Mouse (Mus musculus) liver, embryonic 11.5 days (tissue): ENCODE results near the gene Cacna1d. TPM values are rescaled to one million over a fixed set of nuclear protein-coding genes. Genes with fewer than 3 reads are reported as not detected.

ENCODE experiments used
- ATAC-seq: fragments of 200-750 bp; cut with Nextera tagmentation; replicated peaks from 2 replicates; pipeline ENCODE4 v1.8.0; 2017; ENCODE audit warnings: moderate number of reproducible peaks, mild to moderate bottlenecking, moderate TSS enrichment, moderate library complexity; ENCODE audit not compliant: low FRiP score
- DNase-seq: peaks from one replicate; pipeline ENCODE4 v3.0.0-alpha.2; 2017; ENCODE audit warnings: low spot score
- H3K27ac ChIP-seq: fragments of 300-500 bp; sonication (generic); 2 replicates; pipeline ENCODE4 v1.5.1; 2014; ENCODE audit warnings: mild to moderate bottlenecking, low read depth, low read length, control low read depth
- H3K27me3 ChIP-seq: fragments of 300-500 bp; sonication (generic); replicated peaks from 2 replicates; pipeline ENCODE4 v1.6.1; 2014; ENCODE audit warnings: low read length, mixed read lengths; ENCODE audit not compliant: control insufficient read depth, insufficient read depth
- H3K36me3 ChIP-seq: fragments of 300-500 bp; sonication (generic); 2 replicates; pipeline ENCODE4 v1.6.1; 2014; ENCODE audit warnings: mild to moderate bottlenecking, low read length, moderate library complexity, mixed read lengths; ENCODE audit not compliant: control insufficient read depth, insufficient read depth
- H3K4me1 ChIP-seq: fragments of 300-500 bp; sonication (generic); replicated peaks from 2 replicates; pipeline ENCODE4 v1.6.1; 2014; ENCODE audit warnings: low read length, mixed read lengths; ENCODE audit not compliant: control insufficient read depth, insufficient read depth
- H3K4me2 ChIP-seq: fragments of 300-500 bp; sonication (generic); 2 replicates; pipeline ENCODE4 v1.6.1; 2014; ENCODE audit warnings: mild to moderate bottlenecking, control low read depth, moderate library complexity
- H3K4me3 ChIP-seq: fragments of 300-500 bp; sonication (generic); 2 replicates; pipeline ENCODE4 v1.5.1; 2014; ENCODE audit warnings: low read depth, low read length, control low read depth
- H3K9ac ChIP-seq: fragments of 300-500 bp; sonication (generic); 2 replicates; pipeline ENCODE4 v1.6.1; 2014; ENCODE audit warnings: low read depth, low read length, control low read depth
- H3K9me3 ChIP-seq: fragments of 300-500 bp; sonication (generic); 2 replicates; pipeline ENCODE4 v1.6.1; 2016; ENCODE audit warnings: low read length, inconsistent platforms, mixed read lengths; ENCODE audit not compliant: control insufficient read depth
- whole genome bisulfite sequencing: fragments of 180-500 bp; shearing (Covaris S2); extraction: QIAGEN DNeasy Blood & Tissue Kit; methylation state at CpG from one replicate; pipeline ENCODE4 v1.1.7; 2014; 5-methylcytosine and 5-hydroxymethylcytosine counted together
- polyA plus RNA-seq: library from polyadenylated mRNA; unstranded; fragments of >200 nt; fragmentation: Nextera tagmentation; extraction: Ambion mirVana; gene quantifications from 2 replicates; pipeline ENCODE4 v1.2.1, GENCODE M21; 2014

Cacna1d gene
- polyA plus RNA-seq, 1 experiment from 2014 or later, result 1.2 TPM

GRCm38 (mm10) chr14:30265728-30266127, 225.5 kb downstream of the Cacna1d start:
- WGBS, result 46% methylated on average over 9 of the region's 9 CpGs
- no peaks in the 10 kb centered on the region; the same call in 1 of the 2 replicates for H3K4me1 ChIP-seq
- no peak overlapping the region for H3K9ac ChIP-seq
- H3K4me3 ChIP-seq, result no peak overlapping the region
- no peaks in the 10 kb centered on the region for H3K9me3 ChIP-seq
- no peak for DNase-seq
- no peaks in the 10 kb centered on the region for H3K36me3 ChIP-seq
- no peak overlapping the region for H3K4me2 ChIP-seq
- H3K27ac ChIP-seq, result no peak overlapping the region
- ATAC-seq, result peak; percentile 88
- H3K27me3 ChIP-seq, result no peaks in the 10 kb centered on the region

GRCm38 (mm10) chr14:30261561-30262251, 229.5 kb downstream of the Cacna1d start:
- WGBS, result 71% methylated on average over 10 of the region's 10 CpGs
- Histone ChIP-seq H3K27ac (no peak overlapping the region), H3K4me2 (no peak overlapping the region), H3K4me1 (no peaks in the 10 kb centered on the region; the same call in 1 of the 2 replicates), H3K27me3 (no peaks in the 10 kb centered on the region), H3K4me3 (no peak overlapping the region), H3K36me3 (no peaks in the 10 kb centered on the region), H3K9me3 (no peaks in the 10 kb centered on the region), H3K9ac (no peak overlapping the region)
- DNase-seq (no peak), ATAC-seq (peak; percentile 82)

- Histone ChIP-seq H3K9me3 (no peaks in the 10 kb centered on the region), H3K27ac (no peak overlapping the region), H3K27me3 (no peaks in the 10 kb centered on the region), H3K4me1 (no peaks in the 10 kb centered on the region; the same call in 1 of the 2 replicates), H3K9ac (no peak overlapping the region), H3K4me3 (no peak overlapping the region), H3K36me3 (no peaks in the 10 kb centered on the region), H3K4me2 (no peak overlapping the region)
- WGBS, result 71% methylated on average over 4 of the region's 4 CpGs
- DNase-seq (no peak), ATAC-seq (no peak)
Observed at GRCm38 (mm10) chr14:30257626-30258025, 233.6 kb downstream of the Cacna1d start.

DNA sequence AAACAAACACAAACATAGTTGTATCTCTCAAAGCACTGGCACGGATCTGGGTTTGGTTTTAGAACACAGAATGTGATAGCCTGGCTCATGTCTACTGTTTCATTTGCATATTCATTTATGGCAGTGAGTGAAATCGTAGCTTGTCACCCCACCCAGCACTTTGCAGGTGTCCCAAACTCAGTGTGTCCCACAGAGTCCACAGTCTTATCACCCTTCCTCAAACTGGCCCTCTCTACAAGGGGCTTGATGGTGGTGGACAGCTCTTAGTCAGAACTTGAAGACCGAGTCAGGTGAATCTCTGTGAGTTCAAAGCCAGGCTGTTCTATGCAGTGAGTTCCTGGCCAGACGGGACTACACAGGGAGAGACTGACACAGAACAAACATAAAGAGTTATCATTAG, 234.8 kb downstream of the Cacna1d start:
- WGBS, result 68% methylated on average over 4 of the region's 4 CpGs
- no peaks in the 10 kb centered on the region; the same call in 1 of the 2 replicates for H3K4me1 ChIP-seq

GRCm38 (mm10) chr14:30255701-30256400, 235.4 kb downstream of the Cacna1d start:
- Histone ChIP-seq H3K27ac (no peak overlapping the region), H3K36me3 (no peaks in the 10 kb centered on the region), H3K9ac (no peak overlapping the region), H3K9me3 (no peaks in the 10 kb centered on the region), H3K4me1 (no peaks in the 10 kb centered on the region), H3K4me3 (no peak overlapping the region), H3K4me2 (no peak overlapping the region), H3K27me3 (no peaks in the 10 kb centered on the region)
- DNase-seq (no peak), ATAC-seq (no peak)
- 77% methylated on average over 12 of the region's 12 CpGs for WGBS

More for the DNA sequence above, 234.8 kb downstream of the Cacna1d start:
- Histone ChIP-seq H3K36me3 (no peaks in the 10 kb centered on the region), H3K9me3 (no peaks in the 10 kb centered on the region), H3K9ac (no peak overlapping the region), H3K27me3 (no peaks in the 10 kb centered on the region), H3K27ac (no peak overlapping the region), H3K4me2 (no peak overlapping the region), H3K4me3 (no peak overlapping the region)
- DNase-seq (no peak), ATAC-seq (no peak)

DNA sequence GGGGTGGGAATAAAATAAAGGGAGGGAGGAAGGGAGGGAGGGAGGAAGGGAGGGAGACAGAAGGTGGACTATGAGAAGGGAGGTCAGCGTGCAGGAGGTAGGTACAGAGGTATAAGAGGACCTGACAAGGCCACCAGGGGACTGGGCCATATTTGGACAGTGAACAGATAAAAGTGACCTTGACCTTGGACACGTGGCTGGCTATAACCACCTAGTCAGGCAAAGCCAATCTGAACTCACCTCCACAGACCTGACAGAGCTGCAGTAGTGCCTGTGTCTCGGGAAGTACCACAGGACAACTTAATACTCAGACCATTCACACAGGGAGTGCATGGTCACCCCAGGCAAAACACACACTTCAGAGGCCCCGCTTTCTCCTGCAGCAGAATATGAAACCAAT, 236.5 kb downstream of the Cacna1d start:
- no peaks in the 10 kb centered on the region for H3K36me3 ChIP-seq
- no peak overlapping the region for H3K4me2 ChIP-seq
- no peaks in the 10 kb centered on the region for H3K9me3 ChIP-seq
- H3K9ac ChIP-seq, result no peak overlapping the region
- no peaks in the 10 kb centered on the region for H3K4me1 ChIP-seq
- ATAC-seq (no peak), DNase-seq (no peak)
- no peaks in the 10 kb centered on the region for H3K27me3 ChIP-seq
- H3K27ac ChIP-seq, result no peak overlapping the region
- no peak overlapping the region for H3K4me3 ChIP-seq
- 63% methylated on average over 4 of the region's 4 CpGs for WGBS

DNA sequence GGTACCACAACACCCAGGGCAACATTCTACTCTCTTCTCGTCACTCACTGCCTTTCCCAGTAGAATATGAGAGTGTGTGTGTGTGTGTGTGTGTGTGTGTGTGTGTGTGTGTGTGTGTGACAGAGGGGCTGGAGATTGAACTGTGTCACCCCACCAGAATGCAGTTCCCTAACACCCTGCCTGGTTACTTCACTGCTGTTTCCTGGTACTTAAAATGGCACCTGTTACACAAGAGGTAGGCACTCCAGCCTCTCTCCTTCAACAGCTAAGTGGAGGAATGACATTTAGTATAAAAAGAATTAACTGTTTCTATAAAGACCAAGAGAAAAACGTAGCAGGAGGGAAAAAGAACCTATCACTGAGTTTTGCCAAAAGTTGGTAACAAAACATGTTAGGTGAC, 238.4 kb downstream of the Cacna1d start:
- Histone ChIP-seq H3K4me1 (no peaks in the 10 kb centered on the region), H3K9ac (no peak overlapping the region), H3K27me3 (no peaks in the 10 kb centered on the region), H3K36me3 (no peaks in the 10 kb centered on the region), H3K9me3 (no peaks in the 10 kb centered on the region), H3K27ac (no peak overlapping the region), H3K4me2 (no peak overlapping the region), H3K4me3 (no peak overlapping the region)
- 74% methylated on average over 2 of the region's 2 CpGs for WGBS
- no peak for ATAC-seq
- DNase-seq, result no peak

DNA sequence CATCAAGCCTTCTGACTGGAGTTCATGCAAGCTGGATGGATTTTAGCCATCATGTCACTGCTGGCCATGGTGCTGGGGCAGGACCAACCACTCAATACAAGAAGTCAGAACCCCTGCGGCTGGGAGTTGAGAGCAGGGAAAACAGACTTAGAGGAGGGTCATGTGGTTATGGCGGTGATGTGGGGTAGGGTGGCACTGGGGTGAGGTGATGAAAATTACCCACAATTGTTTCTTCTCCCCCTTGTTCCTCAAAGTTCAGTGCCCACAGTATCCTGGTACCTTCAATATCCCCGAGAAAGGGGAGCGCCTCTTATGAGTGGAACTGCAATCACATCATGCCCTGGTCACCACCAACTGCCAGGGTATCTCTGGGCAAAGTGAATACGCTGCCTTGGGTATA, 239.9 kb downstream of the Cacna1d start:
- ATAC-seq (no peak), DNase-seq (no peak)
- Histone ChIP-seq H3K27me3 (no peaks in the 10 kb centered on the region), H3K4me1 (no peaks in the 10 kb centered on the region), H3K9ac (no peak overlapping the region), H3K9me3 (no peaks in the 10 kb centered on the region), H3K27ac (no peak overlapping the region), H3K4me2 (no peak overlapping the region), H3K4me3 (no peak overlapping the region), H3K36me3 (no peaks in the 10 kb centered on the region)
- 89% methylated on average over 5 of the region's 5 CpGs for WGBS

- Histone ChIP-seq H3K9me3 (no peaks in the 10 kb centered on the region), H3K4me2 (no peak overlapping the region), H3K27me3 (no peaks in the 10 kb centered on the region), H3K27ac (no peak overlapping the region), H3K9ac (no peak overlapping the region), H3K36me3 (no peaks in the 10 kb centered on the region), H3K4me1 (no peaks in the 10 kb centered on the region), H3K4me3 (no peak overlapping the region)
- DNase-seq (no peak), ATAC-seq (no peak)
- WGBS, result 55% methylated on average over 4 of the region's 4 CpGs
Observed at GRCm38 (mm10) chr14:30249591-30249990, 241.7 kb downstream of the Cacna1d start.
